Mouse (Mus musculus) midbrain, embryonic 16.5 days (tissue): ENCODE results near the gene Hsdl2. TPM values are rescaled to one million over a fixed set of nuclear protein-coding genes. Genes with fewer than 3 reads are reported as not detected.

Source experiments
- ATAC-seq: fragments of 200-750 bp; cut with Nextera tagmentation; 2 replicates; pipeline ENCODE4 v1.8.0; 2017; ENCODE audit warnings: moderate TSS enrichment
- H3K27ac ChIP-seq: fragments of 300-500 bp; sonication (generic); 2 replicates; pipeline ENCODE4 v1.5.1; 2014; ENCODE audit warnings: mild to moderate bottlenecking, low read length, mixed read lengths
- H3K27me3 ChIP-seq: fragments of 300-500 bp; sonication (generic); 2 replicates; pipeline ENCODE4 v1.6.1; 2014; ENCODE audit warnings: low read depth, low read length, mixed read lengths; ENCODE audit not compliant: control insufficient read depth, insufficient read depth
- H3K36me3 ChIP-seq: fragments of 300-500 bp; sonication (generic); 2 replicates; pipeline ENCODE4 v1.6.1; 2014; ENCODE audit warnings: mild to moderate bottlenecking, low read length, moderate library complexity, mixed read lengths; ENCODE audit not compliant: control insufficient read depth, insufficient read depth
- H3K4me1 ChIP-seq: fragments of 300-500 bp; sonication (generic); 2 replicates; pipeline ENCODE4 v1.6.1; 2014; ENCODE audit warnings: mild to moderate bottlenecking, low read length, mixed read lengths; ENCODE audit not compliant: control insufficient read depth, insufficient read depth
- H3K4me2 ChIP-seq: fragments of 300-500 bp; sonication (generic); 2 replicates; pipeline ENCODE4 v1.6.1; 2014; ENCODE audit warnings: mild to moderate bottlenecking, low read length, mixed read lengths
- H3K4me3 ChIP-seq: fragments of 300-500 bp; sonication (generic); 2 replicates; pipeline ENCODE4 v1.5.1; 2014; ENCODE audit warnings: low read depth, mild to moderate bottlenecking, low read length, moderate library complexity, mixed read lengths
- H3K9ac ChIP-seq: fragments of 300-500 bp; sonication (generic); 2 replicates; pipeline ENCODE4 v1.6.1; 2014; ENCODE audit warnings: low read depth, low read length, mixed read lengths
- H3K9me3 ChIP-seq: fragments of 300-500 bp; sonication (generic); replicated peaks from 2 replicates; pipeline ENCODE4 v1.6.1; 2014; ENCODE audit warnings: mild to moderate bottlenecking, low read length, mixed read lengths; ENCODE audit not compliant: control insufficient read depth, poor library complexity, severe bottlenecking
- WGBS: fragments of 180-500 bp; shearing (Covaris S2); extraction: QIAGEN DNeasy Blood & Tissue Kit; methylation state at CpG from one replicate; pipeline ENCODE4 v1.1.7; 2014; 5-methylcytosine and 5-hydroxymethylcytosine counted together
- polyA plus RNA-seq: library from polyadenylated mRNA; unstranded; fragments of >200 nt; fragmentation: Nextera tagmentation; extraction: Ambion mirVana; gene quantifications from 2 replicates; pipeline ENCODE4 v1.2.1, GENCODE M21; 2015

Gene Hsdl2
- polyA plus RNA-seq, 1 experiment from 2014 or later = 34.5 TPM

- Histone ChIP-seq H3K4me3 (no peak overlapping the region), H3K9me3 (no peaks in the 10 kb centered on the region), H3K36me3 (no peaks in the 10 kb centered on the region), H3K4me1 (peaks cover 28% of the 10 kb centered on the region), H3K9ac (no peak overlapping the region), H3K4me2 (peak overlapping the region; percentile 18), H3K27ac (no peak overlapping the region), H3K27me3 (no peaks in the 10 kb centered on the region)
- ATAC-seq = no peak
- 7% methylated on average over 7 of the region's 7 CpGs for WGBS
Observed at GRCm38 (mm10) chr4:59629076-59629874, 47.9 kb downstream of the Hsdl2 start.

- 44% methylated on average over 9 of the region's 9 CpGs for WGBS
- no peak overlapping the region for H3K4me3 ChIP-seq
- no peak for ATAC-seq
- no peak overlapping the region for H3K9ac ChIP-seq
- peaks cover 28% of the 10 kb centered on the region for H3K4me1 ChIP-seq
- no peaks in the 10 kb centered on the region for H3K27me3 ChIP-seq
- no peaks in the 10 kb centered on the region for H3K9me3 ChIP-seq
- no peak overlapping the region for H3K4me2 ChIP-seq
- no peak overlapping the region for H3K27ac ChIP-seq
- no peaks in the 10 kb centered on the region for H3K36me3 ChIP-seq
Observed at GRCm38 (mm10) chr4:59630122-59630521, 48.8 kb downstream of the Hsdl2 start.

GRCm38 (mm10) chr4:59634532-59634931 is 53.2 kb downstream of the Hsdl2 start:
- Histone ChIP-seq H3K9me3 (no peaks in the 10 kb centered on the region), H3K36me3 (no peaks in the 10 kb centered on the region), H3K27me3 (no peaks in the 10 kb centered on the region), H3K9ac (no peak overlapping the region), H3K27ac (no peak overlapping the region), H3K4me1 (peaks cover 16% of the 10 kb centered on the region), H3K4me3 (no peak overlapping the region), H3K4me2 (no peak overlapping the region)
- WGBS = 71% methylated on average over 1 of the region's 1 CpGs
- ATAC-seq = no peak

GRCm38 (mm10) chr4:59639163-59639562 is 57.8 kb downstream of the Hsdl2 start:
- H3K27ac ChIP-seq = no peak overlapping the region
- H3K4me3 ChIP-seq = no peak overlapping the region
- no peaks in the 10 kb centered on the region for H3K27me3 ChIP-seq
- peaks cover 2% of the 10 kb centered on the region; the same call in 1 of the 2 replicates for H3K4me1 ChIP-seq
- H3K4me2 ChIP-seq = no peak overlapping the region
- no peak overlapping the region for H3K9ac ChIP-seq
- no peak for ATAC-seq
- no peaks in the 10 kb centered on the region for H3K36me3 ChIP-seq
- no peaks in the 10 kb centered on the region for H3K9me3 ChIP-seq

- no peak overlapping the region for H3K9ac ChIP-seq
- H3K36me3 ChIP-seq = no peaks in the 10 kb centered on the region
- H3K4me1 ChIP-seq = peaks cover 4% of the 10 kb centered on the region; the same call in 1 of the 2 replicates
- no peak overlapping the region for H3K4me2 ChIP-seq
- H3K9me3 ChIP-seq = no peaks in the 10 kb centered on the region
- H3K27ac ChIP-seq = no peak overlapping the region
- ATAC-seq = no peak
- no peak overlapping the region for H3K4me3 ChIP-seq
- no peaks in the 10 kb centered on the region for H3K27me3 ChIP-seq
- 95% methylated on average over 2 of the region's 2 CpGs for WGBS
Observed at GRCm38 (mm10) chr4:59640720-59641119, 59.4 kb downstream of the Hsdl2 start.

- 90% methylated on average over 3 of the region's 3 CpGs for WGBS
- ATAC-seq = no peak
- no peaks in the 10 kb centered on the region for H3K36me3 ChIP-seq
- H3K27me3 ChIP-seq = no peaks in the 10 kb centered on the region
- H3K4me2 ChIP-seq = no peak overlapping the region
- no peak overlapping the region for H3K27ac ChIP-seq
- no peak overlapping the region for H3K4me3 ChIP-seq
- no peaks in the 10 kb centered on the region for H3K9me3 ChIP-seq
- no peak overlapping the region for H3K9ac ChIP-seq
- peaks cover 4% of the 10 kb centered on the region; the same call in 1 of the 2 replicates for H3K4me1 ChIP-seq
Observed at GRCm38 (mm10) chr4:59642039-59642438, 60.7 kb downstream of the Hsdl2 start.

GRCm38 (mm10) chr4:59642657-59643056 is 61.3 kb downstream of the Hsdl2 start:
- WGBS = 89% methylated on average over 2 of the region's 2 CpGs
- Histone ChIP-seq H3K36me3 (no peaks in the 10 kb centered on the region), H3K4me3 (no peak overlapping the region), H3K4me1 (peaks cover 4% of the 10 kb centered on the region; the same call in 1 of the 2 replicates), H3K4me2 (no peak overlapping the region), H3K27me3 (no peaks in the 10 kb centered on the region), H3K9ac (no peak overlapping the region), H3K27ac (no peak overlapping the region), H3K9me3 (no peaks in the 10 kb centered on the region)
- no peak for ATAC-seq

GRCm38 (mm10) chr4:59644431-59644830 is 63.1 kb downstream of the Hsdl2 start:
- H3K27ac ChIP-seq = no peak overlapping the region
- no peaks in the 10 kb centered on the region for H3K9me3 ChIP-seq
- 88% methylated on average over 3 of the region's 3 CpGs for WGBS

GRCm38 (mm10) chr4:59644992-59645391 is 63.6 kb downstream of the Hsdl2 start:
- WGBS = 63% methylated on average over 4 of the region's 4 CpGs
- no peaks in the 10 kb centered on the region for H3K27me3 ChIP-seq
- no peaks in the 10 kb centered on the region for H3K36me3 ChIP-seq
- H3K4me3 ChIP-seq = no peak overlapping the region
- H3K9me3 ChIP-seq = no peaks in the 10 kb centered on the region
- H3K4me1 ChIP-seq = peaks cover 2% of the 10 kb centered on the region; the same call in 1 of the 2 replicates
- H3K9ac ChIP-seq = no peak overlapping the region
- ATAC-seq = no peak; the same call in 1 of the 2 replicates
- H3K4me2 ChIP-seq = no peak overlapping the region
- no peak overlapping the region for H3K27ac ChIP-seq

More at GRCm38 (mm10) chr4:59644431-59644830, 63.1 kb downstream of the Hsdl2 start:
- Histone ChIP-seq H3K36me3 (no peaks in the 10 kb centered on the region), H3K4me2 (no peak overlapping the region), H3K4me1 (peaks cover 4% of the 10 kb centered on the region; the same call in 1 of the 2 replicates), H3K9ac (no peak overlapping the region), H3K27me3 (no peaks in the 10 kb centered on the region), H3K4me3 (no peak overlapping the region)
- ATAC-seq = no peak
